Mouse (Mus musculus): ENCODE data around the gene Taar9.
"Not testable (repeated sequence)": the region's sequence is repeated elsewhere in the genome, so short reads cannot be mapped to it uniquely, and the experiment has no call there.

Gene Taar9

GRCm38 (mm10) chr10:24076200-24076599 lies 33.1 kb downstream of the Taar9 start, which contains the start of gene Taar8a:
Taar8a (plus strand) TSS chr10:24076500.
- not testable (repeated sequence) for DNase-seq (ENCODE audit: low read depth)

- DNase-seq (ENCODE audit: low read depth): not testable (repeated sequence)
These were observed 34.6 kb downstream of the Taar9 start for GRCm38 (mm10) chr10:24074751-24075150.

DNA sequence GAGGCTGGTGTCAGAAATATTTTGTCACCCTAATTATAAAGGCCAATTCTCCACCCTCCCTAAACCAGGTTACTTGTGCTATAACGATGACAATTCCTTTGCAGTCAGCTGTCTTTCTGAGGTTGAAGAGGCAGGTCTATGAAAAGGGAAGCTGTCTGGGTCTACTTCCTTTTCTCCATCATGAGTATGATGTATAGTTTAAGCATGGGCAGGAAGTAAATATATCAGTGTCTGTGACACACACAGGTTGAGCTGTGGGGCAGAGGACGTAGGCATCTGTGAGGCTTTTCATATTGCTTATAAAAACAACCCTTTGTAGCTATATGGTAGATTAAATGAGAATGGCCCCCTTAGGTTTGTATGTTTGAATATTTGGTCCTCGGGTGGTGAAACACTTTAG lies 50.3 kb downstream of the Taar9 start:
- no peak for DNase-seq (ENCODE audit: low read depth)

Measured in c-Kit-positive CD71-positive TER-119-negative erythroid progenitor cells, embryonic 14.5 days (primary cell).